ENCODE assay signal across 24 mouse cellular contexts in the genomic region with DNA sequence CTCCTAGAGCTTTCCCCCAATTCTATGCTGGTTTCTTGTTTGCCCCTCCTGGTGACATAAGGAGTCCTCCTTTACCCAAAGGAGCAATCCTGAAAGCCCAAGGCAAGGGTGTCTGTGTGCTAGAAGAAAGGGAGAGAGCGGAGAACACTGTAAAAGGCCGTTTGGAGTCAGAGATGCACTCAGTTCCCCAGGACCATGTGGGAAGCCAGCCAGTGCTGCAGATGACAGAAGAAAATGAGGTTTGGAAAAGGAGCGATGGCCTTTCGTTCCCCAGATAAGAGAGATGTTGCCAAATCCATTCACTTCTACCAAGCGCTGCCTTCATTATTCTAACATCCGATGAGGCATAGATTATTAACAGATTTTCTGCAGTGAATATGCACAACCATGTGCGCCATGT. TPM values are rescaled to one million over a fixed set of nuclear protein-coding genes. Genes with fewer than 3 reads are reported as not detected.
DNase-seq lines count a peak whose midpoint lies in the region; ATAC-seq and TF ChIP-seq lines count a peak whose summit lies in the region.
"Had no signal": no experiment of that assay in that cellular context is flagged by ENCODE, and none has a peak within 500 bp of the region (broad histone marks: within the 10 kb centered on the region; RNA-seq: fewer than 3 reads in every experiment).

No protein-coding gene starts in this region.

- WGBS in forebrain, postnatal 0 days: 58% methylated on average over 7 of the region's 7 CpGs
- 65% methylated on average over 7 of the region's 7 CpGs for WGBS in forebrain, embryonic 16.5 days

- no peak overlapping the region for H3K9ac ChIP-seq in forebrain, postnatal 0 days
- H3K9ac ChIP-seq in forebrain, embryonic 16.5 days (replicated peaks; ENCODE audit: low read depth, low read length): no peak overlapping the region
- H3K9ac ChIP-seq: embryonic facial prominence, embryonic 12.5 days; embryonic facial prominence, embryonic 15.5 days; heart, embryonic 13.5 days; hindbrain, embryonic 12.5 days; hindbrain, embryonic 15.5 days had no signal

- DNase-seq in cerebellum, postnatal 10 days: peak; percentile 64 to 72
- DNase-seq in cerebellum, adult 8-10 months: no peak
- DNase-seq in forebrain, postnatal 0 days: peak; percentile 9
- peak; percentile 8 for DNase-seq in brain, embryonic 14.5 days (ENCODE audit: low read depth)
- DNase-seq in left cerebral cortex, adult 11 months (ENCODE audit: low spot score): no peak
- DNase-seq: adrenal gland, adult 2 months; adrenal gland, postnatal 14 days; cerebellum, adult 11-12 months; gastrocnemius, postnatal 10 days; gastrocnemius, postnatal 36 days; heart, adult 2 months; heart, postnatal 14 days; heart, postnatal 4 days; kidney, adult 2 months had no signal

- H3K4me3 ChIP-seq in forebrain, postnatal 0 days (ENCODE audit: low read depth, low read length): no peak overlapping the region
- no peak overlapping the region for H3K4me3 ChIP-seq in forebrain, embryonic 16.5 days (replicated peaks; ENCODE audit: low read length)
- H3K4me3 ChIP-seq: embryonic facial prominence, embryonic 12.5 days; embryonic facial prominence, embryonic 15.5 days; heart, adult 2 months; heart, embryonic 10.5 days; heart, embryonic 13.5 days; hindbrain, embryonic 12.5 days; hindbrain, embryonic 15.5 days had no signal

- H3K27ac ChIP-seq in forebrain, postnatal 0 days (ENCODE audit: low read depth, low read length): no peak overlapping the region
- no peak overlapping the region for H3K27ac ChIP-seq in forebrain, embryonic 16.5 days (ENCODE audit: low read length)
- H3K27ac ChIP-seq: embryonic facial prominence, embryonic 12.5 days; embryonic facial prominence, embryonic 15.5 days; heart, adult 2 months; heart, embryonic 10.5 days; heart, embryonic 13.5 days; hindbrain, embryonic 12.5 days; hindbrain, embryonic 15.5 days had no signal

- H3K36me3 ChIP-seq in forebrain, postnatal 0 days (ENCODE audit: insufficient read depth): peaks cover 5% of the 10 kb centered on the region; the same call in 1 of the 2 replicates
- no peaks in the 10 kb centered on the region for H3K36me3 ChIP-seq in forebrain, embryonic 16.5 days (ENCODE audit: control insufficient read depth, insufficient read depth)
- H3K36me3 ChIP-seq: embryonic facial prominence, embryonic 12.5 days; embryonic facial prominence, embryonic 15.5 days; heart, embryonic 10.5 days; heart, embryonic 13.5 days had no signal

- H3K9me3 ChIP-seq in forebrain, postnatal 0 days (ENCODE audit: low read length): no peaks in the 10 kb centered on the region
- H3K9me3 ChIP-seq in forebrain, embryonic 16.5 days (ENCODE audit: control insufficient read depth, low read length): no peaks in the 10 kb centered on the region
- H3K9me3 ChIP-seq: embryonic facial prominence, embryonic 12.5 days; embryonic facial prominence, embryonic 15.5 days; heart, embryonic 10.5 days; heart, embryonic 13.5 days; hindbrain, embryonic 12.5 days; hindbrain, embryonic 15.5 days had no signal

- H3K27me3 ChIP-seq in forebrain, postnatal 0 days (ENCODE audit: insufficient read depth, low read length): no peaks in the 10 kb centered on the region
- no peaks in the 10 kb centered on the region for H3K27me3 ChIP-seq in forebrain, embryonic 16.5 days (replicated peaks; ENCODE audit: control insufficient read depth, insufficient read depth, low read length)
- H3K27me3 ChIP-seq: embryonic facial prominence, embryonic 12.5 days; embryonic facial prominence, embryonic 15.5 days; heart, embryonic 13.5 days; hindbrain, embryonic 12.5 days; hindbrain, embryonic 15.5 days had no signal

- TF ChIP-seq CTCF in forebrain, postnatal 0 days (IDR thresholded peaks at IDR 0.05; ENCODE audit: low read depth): no peak
- no peak for TF ChIP-seq CTCF in brain, embryonic 14.5 days (IDR thresholded peaks at IDR 0.05; ENCODE audit: borderline replicate concordance, extremely low read depth, insufficient read depth, insufficient read length)

- no peak for ATAC-seq in forebrain, postnatal 0 days
- no peak for ATAC-seq in forebrain, embryonic 16.5 days
- ATAC-seq: CD4-positive, CD25-positive, alpha-beta regulatory T cell, adult 4 months; forebrain, embryonic 14.5 days; intestine, postnatal 0 days had no signal

- H3K4me2 ChIP-seq in forebrain, postnatal 0 days (ENCODE audit: low read depth): no peak overlapping the region
- H3K4me2 ChIP-seq in forebrain, embryonic 16.5 days (ENCODE audit: low read length): no peak overlapping the region
- H3K4me2 ChIP-seq: embryonic facial prominence, embryonic 12.5 days; embryonic facial prominence, embryonic 15.5 days; heart, embryonic 13.5 days; hindbrain, embryonic 12.5 days; hindbrain, embryonic 15.5 days had no signal

- no peak for TF ChIP-seq POLR2A in brain, embryonic 14.5 days (IDR thresholded peaks at IDR 0.05; ENCODE audit: borderline replicate concordance, extremely low read depth, insufficient read depth, insufficient read length, poor library complexity, severe bottlenecking)

- H3K4me1 ChIP-seq in forebrain, postnatal 0 days (ENCODE audit: insufficient read depth): no peaks in the 10 kb centered on the region
- no peaks in the 10 kb centered on the region for H3K4me1 ChIP-seq in forebrain, embryonic 16.5 days (replicated peaks; ENCODE audit: control insufficient read depth, insufficient read depth, low read length)
- H3K4me1 ChIP-seq: embryonic facial prominence, embryonic 12.5 days had no signal

RNA-seq across cellular contexts. Expression of gene Sergef, which starts 48.1 kb away (rescaled TPM):
- total RNA-seq in forebrain, postnatal 0 days (2014; rRNA removed): 50.7 and 54.5 TPM in 2 replicates
- 40.4 and 46.9 TPM in 2 replicates for polyA plus RNA-seq in forebrain, postnatal 0 days (2015; fragmentation: Nextera tagmentation; extraction: Ambion mirVana)
- 27.2 and 32.6 TPM in 2 replicates for polyA plus RNA-seq in forebrain, embryonic 16.5 days (2015; fragmentation: Nextera tagmentation; extraction: Ambion mirVana)
- 30.8 and 32.8 TPM in 2 replicates for polyA plus RNA-seq in brain, embryonic 14.5 days (2012; rRNA removed)

Comparison
In these comparisons a context has a peak if more than half of its experiments do, and no peak if none do; other contexts are left out.
1. DNase-seq: peak in cerebellum, postnatal 10 days (2 of 2), forebrain, postnatal 0 days (single experiment) and brain, embryonic 14.5 days (single experiment); none in cerebellum, adult 8-10 months (single experiment) and left cerebral cortex, adult 11 months (single experiment).